Mouse (Mus musculus) spleen, adult 2 months (tissue): ENCODE measurements around the gene Zfp872.

Source experiments
- CTCF ChIP-seq: fragments of 200-500 bp; IDR thresholded peaks from 2 replicates; pipeline ENCODE4 v1.5.1; 2011; ENCODE audit warnings: mild to moderate bottlenecking, inconsistent platforms; ENCODE audit not compliant: insufficient read depth, insufficient read length, insufficient replicate concordance; ENCODE audit errors: extremely low read depth
- POLR2A ChIP-seq: fragments of 200-500 bp; IDR thresholded peaks from 2 replicates; pipeline ENCODE4 v1.6.1; 2011; ENCODE audit warnings: low read depth, low read length, inconsistent platforms

DNA sequence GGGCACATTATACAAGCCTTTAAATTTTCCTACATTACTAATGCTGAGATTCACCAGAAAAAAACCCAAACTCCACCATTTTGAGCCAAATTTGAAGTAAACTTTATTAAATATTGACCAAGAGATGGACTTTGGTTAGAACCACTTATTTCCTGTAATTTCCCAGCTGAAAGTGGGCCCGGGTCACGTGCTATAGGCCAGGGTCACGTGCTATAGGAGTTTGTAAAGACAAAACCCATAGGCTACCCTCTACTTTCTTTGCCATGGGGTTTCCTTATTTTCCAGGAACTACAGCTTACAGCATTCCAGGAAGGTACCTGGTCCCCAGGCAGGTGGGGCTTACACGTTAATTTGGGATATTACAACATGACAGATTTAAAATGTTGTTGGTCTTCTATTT lies 36.2 kb downstream of the Zfp872 start:
- no peak for TF ChIP-seq POLR2A
- no peak for TF ChIP-seq CTCF
